Mouse (Mus musculus) MEL (cell line): ENCODE results near the gene Mospd3. TPM values are rescaled to one million over a fixed set of nuclear protein-coding genes. Genes with fewer than 3 reads are reported as not detected.

Experiments
- DNase-seq: peaks from one replicate; pipeline ENCODE4 v3.0.0; 2011; ENCODE audit warnings: low read depth, low spot score
- H3K27ac ChIP-seq: 2 replicates; pipeline ENCODE4 v1.5.1; 2012; ENCODE audit warnings: low read depth, mild to moderate bottlenecking, control low read depth, low read length, moderate library complexity; ENCODE audit not compliant: control insufficient read depth
- H3K27me3 ChIP-seq, 2 experiments: fragments of 150-350 bp in 1 of 2; sonication (generic) in 1 of 2; 2 replicates each; pipeline ENCODE4 v1.6.1; 2012; ENCODE audit warnings: low read length in 2 of 2, mild to moderate bottlenecking in 2 of 2, improper control_type of control experiment in 1 of 2, moderate library complexity in 1 of 2; ENCODE audit not compliant: insufficient read depth in 2 of 2, control insufficient read depth in 1 of 2
- H3K36me3 ChIP-seq, 2 experiments: 2 replicates each; pipeline ENCODE4 v1.6.1; 2012 to 2014; ENCODE audit warnings: low read length in 2 of 2, improper control_type of control experiment in 1 of 2, inconsistent platforms in 1 of 2, mild to moderate bottlenecking in 1 of 2; ENCODE audit not compliant: insufficient read depth in 2 of 2, control insufficient read depth in 1 of 2
- H3K4me1 ChIP-seq, 2 experiments: fragments of 150-350 bp in 1 of 2; sonication (generic) in 1 of 2; 2 replicates each; pipeline ENCODE4 v1.6.1; 2012; ENCODE audit warnings: low read length in 2 of 2, improper control_type of control experiment in 1 of 2, mild to moderate bottlenecking in 1 of 2; ENCODE audit not compliant: insufficient read depth in 2 of 2, control insufficient read depth in 1 of 2
- H3K4me3 ChIP-seq, 2 experiments: fragments of 150-350 bp in 1 of 2; sonication (generic) in 1 of 2; 2 replicates each; pipeline ENCODE4 v1.5.1; 2012; ENCODE audit warnings: low read depth in 2 of 2, low read length in 2 of 2, mild to moderate bottlenecking in 2 of 2, moderate library complexity in 2 of 2, control low read depth in 1 of 2, improper control_type of control experiment in 1 of 2; ENCODE audit not compliant: control insufficient read depth in 1 of 2, insufficient read depth in 1 of 2
- H3K79me2 ChIP-seq: 2 replicates; pipeline ENCODE4 v1.6.1; 2012; ENCODE audit warnings: mild to moderate bottlenecking, low read length, moderate library complexity; ENCODE audit not compliant: control insufficient read depth, poor library complexity, insufficient read depth
- H3K9ac ChIP-seq: 2 replicates; pipeline ENCODE4 v1.6.1; 2012; ENCODE audit warnings: low read depth, mild to moderate bottlenecking, control low read depth, low read length, moderate library complexity; ENCODE audit not compliant: control insufficient read depth, poor library complexity, severe bottlenecking
- H3K9me3 ChIP-seq: fragments of 150-350 bp; sonication (generic); replicated peaks from 2 replicates; pipeline ENCODE4 v1.6.1; 2012; ENCODE audit warnings: mild to moderate bottlenecking, low read length, improper control_type of control experiment, moderate library complexity; ENCODE audit not compliant: insufficient read depth
- CHD2 ChIP-seq: IDR thresholded peaks from 2 replicates; pipeline ENCODE4 v1.6.1; 2011; ENCODE audit warnings: low read length, improper control_type of control experiment
- CTCF ChIP-seq, 3 experiments: IDR thresholded peaks in 2 of 3; conservative IDR thresholded peaks in 1 of 3; 2 replicates each; pipeline ENCODE4 v1.5.1; 2011 to 2012; ENCODE audit warnings: low read length in 3 of 3, low read depth in 2 of 3, mild to moderate bottlenecking in 2 of 3, improper control_type of control experiment in 1 of 3, inconsistent platforms in 1 of 3, mixed read lengths in 1 of 3, moderate library complexity in 1 of 3; ENCODE audit not compliant: control insufficient read depth in 1 of 3, insufficient read depth in 1 of 3, poor library complexity in 1 of 3, severe bottlenecking in 1 of 3
- EP300 ChIP-seq, 2 experiments: IDR thresholded peaks; 2 replicates each; pipeline ENCODE4 v1.6.1; 2011; ENCODE audit warnings: improper control_type of control experiment in 2 of 2, low read length in 2 of 2, low read depth in 1 of 2, mild to moderate bottlenecking in 1 of 2
- GABPA ChIP-seq: IDR thresholded peaks from 2 replicates; pipeline ENCODE4 v1.6.1; 2012; ENCODE audit warnings: low read depth, mild to moderate bottlenecking, inconsistent platforms, low read length, improper control_type of control experiment, moderate library complexity
- GATA1 ChIP-seq: IDR thresholded peaks from 2 replicates; pipeline ENCODE4 v1.6.1; 2011; ENCODE audit warnings: low read depth, low read length, improper control_type of control experiment
- HCFC1 ChIP-seq: IDR thresholded peaks from 2 replicates; pipeline ENCODE4 v1.6.1; 2012; ENCODE audit warnings: low read depth, mild to moderate bottlenecking, inconsistent platforms, low read length, improper control_type of control experiment, moderate library complexity
- JUND ChIP-seq: IDR thresholded peaks from 2 replicates; pipeline ENCODE4 v1.6.1; 2011; ENCODE audit warnings: low read depth, mild to moderate bottlenecking, improper control_type of control experiment, low read length
- KAT2A ChIP-seq: conservative IDR thresholded peaks from 2 replicates; pipeline ENCODE4 v1.6.1; 2012; ENCODE audit warnings: low read depth, low read length, improper control_type of control experiment, inconsistent platforms
- MAFK ChIP-seq: IDR thresholded peaks from 2 replicates; pipeline ENCODE4 v1.6.1; 2011; ENCODE audit warnings: low read depth, mild to moderate bottlenecking, low read length, improper control_type of control experiment, borderline replicate concordance
- MAX ChIP-seq: IDR thresholded peaks from 2 replicates; pipeline ENCODE4 v1.6.1; 2011; ENCODE audit warnings: low read length, improper control_type of control experiment
- MAZ ChIP-seq: IDR thresholded peaks from 2 replicates; pipeline ENCODE4 v1.6.1; 2012; ENCODE audit warnings: low read depth, mild to moderate bottlenecking, inconsistent platforms, low read length, improper control_type of control experiment
- MXI1 ChIP-seq: IDR thresholded peaks from 2 replicates; pipeline ENCODE4 v1.6.1; 2011; ENCODE audit warnings: mild to moderate bottlenecking, low read depth, low read length, improper control_type of control experiment
- MYB ChIP-seq: IDR thresholded peaks from 2 replicates; pipeline ENCODE4 v1.6.1; 2011; ENCODE audit warnings: mild to moderate bottlenecking, low read depth, low read length, improper control_type of control experiment
- MYC ChIP-seq: IDR thresholded peaks from 2 replicates; pipeline ENCODE4 v1.6.1; 2011; ENCODE audit warnings: low read depth, mild to moderate bottlenecking, low read length, improper control_type of control experiment, moderate library complexity
- RCOR1 ChIP-seq: IDR thresholded peaks from 2 replicates; pipeline ENCODE4 v1.6.1; 2012; ENCODE audit warnings: low read depth, mild to moderate bottlenecking, inconsistent platforms, low read length, improper control_type of control experiment
- SMC3 ChIP-seq: IDR thresholded peaks from 2 replicates; pipeline ENCODE4 v1.6.1; 2011; ENCODE audit warnings: low read depth, low read length, improper control_type of control experiment
- USF1 ChIP-seq: IDR thresholded peaks from 2 replicates; pipeline ENCODE4 v1.6.1; 2014; ENCODE audit warnings: low read depth, mild to moderate bottlenecking, inconsistent platforms, low read length, improper control_type of control experiment, moderate library complexity
- ZKSCAN1 ChIP-seq: IDR thresholded peaks from 2 replicates; pipeline ENCODE4 v1.6.1; 2012; ENCODE audit warnings: low read depth, mild to moderate bottlenecking, inconsistent platforms, low read length, improper control_type of control experiment, moderate library complexity
- ZNF384 ChIP-seq: IDR thresholded peaks from 2 replicates; pipeline ENCODE4 v1.6.1; 2012; ENCODE audit warnings: low read depth, mild to moderate bottlenecking, inconsistent platforms, low read length, improper control_type of control experiment
- polyA plus RNA-seq, 2 experiments: library from polyadenylated mRNA; stranded (reverse) in 1 of 2; unstranded in 1 of 2; fragments of >175 nt in 1 of 2; fragments of >200 nt in 1 of 2; gene quantifications; 2 replicates each; pipeline versions ENCODE4 v1.2.1 to v1.2.4; 2012; ENCODE audit warnings: low replicate concordance in 2 of 2, low read depth in 1 of 2; ENCODE audit not compliant: insufficient read length in 2 of 2, insufficient read depth in 1 of 2, missing spikeins in 1 of 2
- total RNA-seq: library from RNA; depleted of rRNA; stranded (reverse); fragments of 300-350 nt; gene quantifications from 2 replicates; pipeline ENCODE4 v1.2.3, GENCODE M21; 2012

Gene Mospd3
- total and polyA plus RNA-seq, 3 experiments: 12.4 to 144 TPM; not detected in 1

DNA sequence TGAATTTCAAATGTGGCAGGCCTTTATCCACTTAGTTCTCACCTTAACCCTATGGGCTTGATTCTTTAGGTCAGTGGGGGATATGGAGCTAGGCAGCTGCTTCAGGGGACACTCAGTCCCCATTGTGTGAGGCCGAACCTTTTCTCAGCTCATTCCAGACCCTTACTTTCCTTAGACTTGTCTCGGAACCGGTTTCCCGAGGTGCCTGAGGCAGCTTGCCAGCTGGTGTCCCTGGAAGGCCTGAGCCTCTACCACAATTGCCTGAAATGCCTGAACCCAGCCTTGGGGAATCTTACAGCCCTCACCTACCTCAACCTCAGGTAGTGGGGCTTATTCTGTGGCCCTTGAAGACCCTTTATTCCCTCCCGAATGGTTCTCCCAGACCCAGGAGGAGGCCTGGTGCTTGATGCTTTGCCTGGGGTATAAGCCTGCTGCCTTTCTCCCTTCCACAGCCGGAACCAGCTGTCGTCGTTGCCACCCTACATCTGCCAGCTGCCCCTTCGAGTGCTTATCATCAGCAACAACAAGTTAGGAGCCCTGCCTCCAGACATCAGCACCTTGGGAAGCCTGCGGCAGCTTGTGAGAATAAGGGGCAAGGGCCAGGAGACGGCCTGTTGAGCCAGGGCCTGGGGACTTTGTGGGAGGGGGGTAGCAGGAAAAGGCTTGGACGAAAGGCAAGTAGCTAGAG, 32.7 kb upstream of the Mospd3 start:
- H3K36me3 ChIP-seq: peaks cover 2 to 16% of the 10 kb centered on the region in 2 experiments
- TF ChIP-seq HCFC1 (no peak), MXI1 (no peak), MYB (no peak), JUND (no peak), MAZ (no peak), GATA1 (no peak), USF1 (no peak), MAX (no peak), MYC (no peak), MAFK (no peak), SMC3 (no peak), RCOR1 (no peak), ZKSCAN1 (no peak), EP300 (IDR thresholded peaks at IDR 0.05; ENCODE audit: low read depth in 1 of 2, low read length in 2 of 2) (no peak), KAT2A (no peak), CTCF (IDR thresholded peaks at IDR 0.05 in 2 of 3, conservative IDR thresholded peaks at IDR 0.05 in 1 of 3; ENCODE audit: control insufficient read depth in 1 of 3, insufficient read depth in 1 of 3, low read depth in 2 of 3, low read length in 3 of 3, poor library complexity in 1 of 3, severe bottlenecking in 1 of 3) (no peak), ZNF384 (no peak), CHD2 (no peak), GABPA (no peak)

DNA sequence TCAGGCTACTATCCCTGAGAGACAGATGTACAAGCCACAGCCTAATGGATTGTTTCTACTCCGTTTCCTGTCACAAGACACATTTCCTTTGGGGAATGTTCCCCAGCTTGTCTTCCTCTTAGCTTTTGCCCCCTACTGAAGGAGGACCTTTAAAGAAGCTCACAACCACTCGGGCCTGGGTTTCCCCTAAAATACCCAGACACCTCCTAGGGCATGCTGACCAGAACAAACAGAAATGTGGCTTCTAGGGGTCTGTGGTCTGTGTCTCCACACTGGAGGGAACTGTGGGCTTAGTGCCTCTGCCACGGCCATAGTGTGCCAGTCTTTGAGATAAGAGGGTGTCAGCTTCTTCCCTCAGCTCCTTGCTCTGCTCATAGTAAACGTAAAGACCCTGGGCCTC, 30.7 kb upstream of the Mospd3 start:
- H3K36me3 ChIP-seq: peaks cover 2 to 24% of the 10 kb centered on the region in 2 experiments
- peak overlapping the region; percentile 52 for H3K9ac ChIP-seq
- H3K79me2 ChIP-seq: peaks cover 28% of the 10 kb centered on the region
- no peak for DNase-seq
- peak overlapping the region; percentile 2 to 28; a peak in 3 of 4 replicates for H3K4me3 ChIP-seq
- TF ChIP-seq MYB (no peak), EP300 (IDR thresholded peaks at IDR 0.05; ENCODE audit: low read depth in 1 of 2, low read length in 2 of 2) (0 out of 4 replicates have a peak, but pooled peaks of 1 of the 2 experiments have one; percentile 2)
- peak overlapping the region; percentile 55 for H3K27ac ChIP-seq
- H3K27me3 ChIP-seq: no peaks in the 10 kb centered on the region
- H3K4me1 ChIP-seq: peaks cover 3 to 30% of the 10 kb centered on the region in 2 experiments
- no peaks in the 10 kb centered on the region for H3K9me3 ChIP-seq

More for the DNA sequence above, 32.7 kb upstream of the Mospd3 start:
- Histone ChIP-seq H3K9ac (no peak overlapping the region), H3K27ac (no peak overlapping the region), H3K4me3 (no peak overlapping the region), H3K79me2 (peaks cover 28% of the 10 kb centered on the region), H3K4me1 (peaks cover 3 to 27% of the 10 kb centered on the region in 2 experiments; a peak in 3 of 4 replicates), H3K27me3 (no peaks in the 10 kb centered on the region), H3K9me3 (no peaks in the 10 kb centered on the region)
- no peak for DNase-seq
